Mouse (Mus musculus) testis, adult 2 months (tissue): ENCODE measurements at regions not wholly inside any gene's neighbourhood (a gene's known extent, or its start where the extent isn't known, plus 50 kb on each side); places are given as distances from the start of the nearest gene placed in this dataset.

Experiments used
- CTCF ChIP-seq: fragments of 200-500 bp; IDR thresholded peaks from 2 replicates; pipeline ENCODE4 v1.5.1; 2012; ENCODE audit warnings: low read depth, mild to moderate bottlenecking, inconsistent platforms, low read length, moderate library complexity; ENCODE audit not compliant: control insufficient read depth, insufficient read depth, insufficient replicate concordance
- POLR2A ChIP-seq: fragments of 200-500 bp; IDR thresholded peaks from 2 replicates; pipeline ENCODE4 v1.6.1; 2012; ENCODE audit warnings: low read depth, mild to moderate bottlenecking, inconsistent platforms, low read length, moderate library complexity; ENCODE audit not compliant: control insufficient read depth

DNA sequence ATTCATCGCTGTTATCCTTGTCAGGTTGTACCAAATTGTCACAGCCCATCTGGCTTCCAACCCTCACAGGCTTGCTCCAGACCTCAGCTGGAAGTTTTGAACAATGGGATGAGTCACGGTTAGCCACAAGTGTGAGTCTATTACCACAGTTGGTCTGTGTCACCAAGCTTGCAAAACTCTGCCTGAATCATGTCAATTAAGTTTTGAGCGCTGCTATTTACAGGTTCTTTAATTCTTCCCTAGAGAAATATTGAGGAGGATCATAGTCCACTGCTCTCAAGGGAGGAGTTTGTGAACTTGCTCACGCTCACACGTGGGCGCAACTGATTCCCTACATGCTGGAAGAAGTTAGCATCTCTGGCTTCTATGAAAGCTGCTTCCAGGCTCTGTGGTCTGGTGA, 292.6 kb downstream of the Lmo4 start:
- no peak for TF ChIP-seq CTCF
- no peak for TF ChIP-seq POLR2A
